Mouse (Mus musculus) cerebellum, adult 18-20 months (tissue): ENCODE data around the gene Uox.

ENCODE experiments used
- DNase-seq, 2 experiments: peaks; one replicate each; pipeline ENCODE4 v3.0.0; 2021

The Uox gene

GRCm38 (mm10) chr3:146586616-146587015 lies 16.4 kb downstream of the Uox start:
- DNase-seq, result no peak

- no peak for DNase-seq
Measured at GRCm38 (mm10) chr3:146589523-146589922, 19.3 kb downstream of the Uox start.

- no peak for DNase-seq
Measured at GRCm38 (mm10) chr3:146591159-146591558, 20.9 kb downstream of the Uox start.

- DNase-seq, result no peak
Measured at GRCm38 (mm10) chr3:146591601-146592000, 21.4 kb downstream of the Uox start.

- DNase-seq, result no peak
Measured at GRCm38 (mm10) chr3:146595440-146595839, 25.2 kb downstream of the Uox start.

DNA sequence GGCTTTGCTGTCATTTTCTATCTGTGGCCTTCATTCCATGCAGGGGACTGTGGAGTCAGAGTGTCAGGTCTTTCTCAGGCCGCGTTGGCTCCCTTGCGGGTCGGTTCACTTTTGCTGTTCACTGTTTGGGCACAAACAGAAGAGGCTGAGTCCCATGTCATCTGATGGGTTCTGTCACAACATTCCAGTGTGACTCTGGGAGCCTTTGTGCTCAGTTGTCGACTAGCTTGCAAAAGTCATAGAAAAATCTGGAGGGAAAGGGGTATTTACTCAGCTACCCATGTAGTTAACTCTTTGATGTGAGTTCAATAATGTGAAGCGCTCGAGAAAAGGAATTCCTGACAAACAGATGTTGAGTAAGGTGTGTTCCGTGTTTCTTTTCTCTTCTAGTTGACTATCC lies 26.2 kb downstream of the Uox start:
- no peak for DNase-seq

- DNase-seq, result no peak
Measured at GRCm38 (mm10) chr3:146596864-146597263, 26.6 kb downstream of the Uox start.

GRCm38 (mm10) chr3:146598411-146598810 lies 28.2 kb downstream of the Uox start:
- DNase-seq, result no peak

GRCm38 (mm10) chr3:146599198-146599900 lies 29.1 kb downstream of the Uox start:
- no peak for DNase-seq

DNA sequence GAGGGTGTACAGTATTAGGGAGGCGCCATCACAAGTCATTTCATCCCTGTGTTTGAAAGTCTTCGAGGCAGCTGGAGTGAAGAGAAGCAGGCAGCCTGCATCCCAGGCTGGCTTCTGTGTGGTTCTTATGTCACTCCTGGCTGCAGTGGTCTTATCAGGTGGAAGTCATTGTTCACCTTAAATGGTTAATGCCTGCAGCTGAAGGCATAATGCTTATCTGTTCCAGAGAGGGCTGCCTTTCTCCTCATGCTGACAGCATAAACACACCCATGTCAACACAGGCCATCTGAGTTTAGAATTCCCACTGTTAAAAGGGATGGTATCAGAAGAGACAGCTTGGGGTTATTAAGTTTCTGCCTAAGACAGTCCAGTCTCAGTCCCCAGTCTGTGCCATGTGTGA lies 31.0 kb downstream of the Uox start:
- no peak for DNase-seq

- no peak for DNase-seq
Measured at GRCm38 (mm10) chr3:146602531-146602930, 32.3 kb downstream of the Uox start.

DNA sequence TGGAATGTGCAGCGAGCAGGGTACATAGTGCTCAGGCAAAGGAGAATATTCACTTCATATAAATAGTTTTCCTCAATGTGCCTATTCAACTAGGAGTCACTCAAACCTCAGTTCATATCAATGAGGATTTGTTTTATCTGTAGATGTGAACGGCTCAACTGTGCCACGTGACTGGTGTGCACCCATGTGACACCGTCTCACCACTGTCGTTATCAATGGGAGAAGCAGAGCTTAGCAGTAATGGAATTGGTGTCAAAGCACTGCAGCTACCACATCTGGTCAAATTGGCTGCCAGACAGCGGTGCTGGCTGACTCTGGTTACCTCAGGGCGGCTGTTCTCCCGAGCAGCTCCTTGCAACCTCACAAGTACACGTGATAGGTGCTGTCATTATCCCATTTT lies 34.4 kb downstream of the Uox start:
- no peak for DNase-seq

DNA sequence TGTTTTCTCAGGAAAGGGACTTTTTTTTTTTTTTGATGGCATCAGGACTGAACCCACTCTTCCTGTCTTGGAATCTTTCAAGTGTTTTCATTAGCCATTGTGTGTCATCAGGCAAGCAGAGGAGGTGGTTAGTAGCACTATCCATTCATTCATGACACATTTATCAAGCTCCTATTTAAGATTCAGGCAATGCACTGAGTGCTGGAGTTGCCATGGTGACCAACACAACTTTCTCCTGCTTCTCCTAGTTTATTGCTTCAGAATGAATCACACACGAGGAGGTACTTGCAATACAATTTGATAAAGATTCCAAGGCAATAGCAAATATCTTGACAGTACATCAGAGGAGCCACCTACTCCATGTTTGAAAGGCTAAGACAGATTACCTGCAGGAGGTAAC lies 37.1 kb downstream of the Uox start:
- no peak for DNase-seq

DNA sequence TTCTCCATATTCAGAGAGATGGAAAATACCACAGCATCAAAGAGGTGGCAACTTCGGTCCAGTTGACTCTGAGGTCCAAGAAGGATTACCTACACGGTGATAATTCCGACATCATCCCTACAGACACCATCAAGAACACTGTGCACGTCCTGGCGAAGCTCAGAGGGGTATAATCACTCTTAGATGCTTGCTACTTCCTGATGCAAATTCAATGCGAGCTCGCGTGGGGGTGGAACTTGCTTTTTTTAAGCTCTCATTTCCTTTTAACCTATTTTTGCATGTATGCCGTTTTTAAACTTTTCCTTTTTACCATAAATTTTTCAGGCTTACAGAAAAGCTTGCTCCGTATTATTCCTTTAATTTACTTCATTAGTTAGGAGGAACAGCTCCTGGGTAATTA lies 40.1 kb downstream of the Uox start:
- no peak for DNase-seq

- no peak for DNase-seq
Measured at GRCm38 (mm10) chr3:146611261-146611660, 41.0 kb downstream of the Uox start.

- no peak for DNase-seq
Measured at GRCm38 (mm10) chr3:146611821-146612220, 41.6 kb downstream of the Uox start.

- DNase-seq, result no peak
Measured at GRCm38 (mm10) chr3:146615496-146615895, 45.3 kb downstream of the Uox start, which contains the start of gene Dnase2b. Gene Dnase2b (minus strand): TSS chr3:146615596.

- DNase-seq, result no peak
Measured at GRCm38 (mm10) chr3:146616533-146617283, 46.5 kb downstream of the Uox start.

GRCm38 (mm10) chr3:146617946-146618345 lies 47.7 kb downstream of the Uox start:
- DNase-seq, result no peak

DNA sequence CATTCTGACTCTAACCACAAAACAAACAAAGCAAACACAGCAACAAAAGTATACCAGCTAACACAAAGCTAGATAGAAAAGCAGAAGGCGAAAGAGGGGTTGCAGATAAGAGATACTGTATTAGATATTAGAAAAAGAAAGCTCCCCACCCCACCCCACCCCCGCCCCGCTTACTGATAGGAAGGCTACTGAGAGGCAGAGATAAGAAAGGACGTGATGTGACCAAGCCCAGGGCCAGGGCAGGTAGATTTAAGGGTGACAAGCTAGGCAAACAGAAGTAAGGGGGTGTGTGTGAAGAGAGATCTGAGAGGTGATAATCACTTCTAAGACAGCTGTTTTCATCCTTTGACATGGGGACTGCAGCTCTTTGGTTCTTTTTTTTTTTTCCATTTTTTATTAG lies 48.1 kb downstream of the Uox start:
- DNase-seq, result no peak

GRCm38 (mm10) chr3:146620101-146620500 lies 49.9 kb downstream of the Uox start:
- DNase-seq, result no peak

GRCm38 (mm10) chr3:146620555-146621249 lies 50.5 kb downstream of the Uox start:
- DNase-seq, result peak; percentile 82 to 85

DNA sequence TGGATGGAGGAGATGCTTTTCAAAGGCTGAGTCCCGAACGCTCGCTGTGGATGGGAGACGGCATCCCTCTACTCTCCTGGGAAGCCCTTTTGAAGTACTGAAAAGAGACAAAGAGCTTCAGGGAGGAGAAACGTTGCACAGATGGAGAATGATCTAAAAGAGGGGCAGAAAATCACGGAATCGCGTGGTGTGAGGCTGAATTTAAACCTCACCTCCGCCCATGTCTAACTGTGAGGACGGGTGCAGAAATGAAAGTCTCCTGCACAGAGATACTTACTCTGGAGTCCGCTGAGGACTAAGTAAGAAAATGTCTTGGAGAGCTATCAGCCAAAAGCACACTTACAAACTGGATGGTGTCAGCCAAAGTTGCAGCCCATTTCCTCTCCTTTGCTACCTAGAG lies 51.7 kb downstream of the Uox start:
- DNase-seq, result no peak

DNA sequence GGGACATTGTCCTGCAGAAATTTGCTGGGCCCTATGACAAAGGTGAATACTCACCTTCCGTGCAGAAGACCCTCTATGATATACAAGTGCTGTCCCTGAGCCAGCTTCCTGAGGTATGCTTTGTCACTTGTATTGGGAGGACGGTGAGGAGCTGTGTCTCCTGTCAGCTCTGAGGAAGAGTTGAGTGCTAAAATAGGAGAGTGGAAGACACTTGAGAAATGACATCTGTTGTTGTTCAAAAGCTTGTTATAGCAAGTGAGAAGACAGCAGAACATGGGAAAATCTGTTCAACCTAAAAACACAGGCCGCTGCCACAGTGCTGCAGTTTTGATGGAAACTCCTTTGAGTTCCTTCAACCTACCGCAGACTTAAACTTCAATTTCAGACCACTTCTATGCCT lies 55.5 kb downstream of the Uox start:
- DNase-seq, result no peak
